Mouse (Mus musculus) liver, embryonic 16.5 days (tissue): ENCODE results near the gene Kif13a. TPM values are rescaled to one million over a fixed set of nuclear protein-coding genes. Genes with fewer than 3 reads are reported as not detected.

Source experiments
- ATAC-seq: fragments of 200-750 bp; cut with Nextera tagmentation; 2 replicates; pipeline ENCODE4 v1.8.0; 2017; ENCODE audit warnings: low read depth, mild to moderate bottlenecking, moderate number of reproducible peaks, moderate library complexity
- H3K27ac ChIP-seq: fragments of 300-500 bp; sonication (generic); 2 replicates; pipeline ENCODE4 v1.5.1; 2014; ENCODE audit warnings: mild to moderate bottlenecking, low read length
- H3K27me3 ChIP-seq: fragments of 300-500 bp; sonication (generic); 2 replicates; pipeline ENCODE4 v1.6.1; 2014; ENCODE audit warnings: low read depth, low read length, mixed read lengths; ENCODE audit not compliant: control insufficient read depth, insufficient read depth
- H3K36me3 ChIP-seq: fragments of 300-500 bp; sonication (generic); 2 replicates; pipeline ENCODE4 v1.6.1; 2014; ENCODE audit warnings: mild to moderate bottlenecking; ENCODE audit not compliant: control insufficient read depth, insufficient read depth
- H3K4me1 ChIP-seq: fragments of 300-500 bp; sonication (generic); 2 replicates; pipeline ENCODE4 v1.6.1; 2014; ENCODE audit warnings: low read depth, low read length, mixed read lengths; ENCODE audit not compliant: control insufficient read depth
- H3K4me2 ChIP-seq: fragments of 300-500 bp; sonication (generic); 2 replicates; pipeline ENCODE4 v1.6.1; 2014; ENCODE audit warnings: low read depth, low read length, mixed read lengths
- H3K4me3 ChIP-seq: fragments of 300-500 bp; sonication (generic); 2 replicates; pipeline ENCODE4 v1.5.1; 2014; ENCODE audit warnings: low read depth, mild to moderate bottlenecking, low read length
- H3K9ac ChIP-seq: fragments of 300-500 bp; sonication (generic); 2 replicates; pipeline ENCODE4 v1.6.1; 2014; ENCODE audit warnings: low read depth, low read length
- H3K9me3 ChIP-seq: fragments of 300-500 bp; sonication (generic); replicated peaks from 2 replicates; pipeline ENCODE4 v1.6.1; 2016; ENCODE audit warnings: low read length; ENCODE audit not compliant: control insufficient read depth
- WGBS: fragments of 180-500 bp; shearing (Covaris S2); extraction: QIAGEN DNeasy Blood & Tissue Kit; methylation state at CpG from one replicate; pipeline ENCODE4 v1.1.7; 2014; ENCODE audit not compliant: insufficient replicate concordance; 5-methylcytosine and 5-hydroxymethylcytosine counted together
- polyA plus RNA-seq: library from polyadenylated mRNA; unstranded; fragments of >200 nt; fragmentation: Nextera tagmentation; extraction: Ambion mirVana; gene quantifications from 2 replicates; pipeline ENCODE4 v1.2.1, GENCODE M21; 2015

The Kif13a gene
- polyA plus RNA-seq, 1 experiment from 2014 or later: 1.5 TPM

GRCm38 (mm10) chr13:46911018-46911419 is 18.6 kb downstream of the Kif13a start:
- ATAC-seq: no peak
- WGBS: 73% methylated on average over 11 of the region's 11 CpGs
- Histone ChIP-seq H3K36me3 (no peaks in the 10 kb centered on the region), H3K9me3 (no peaks in the 10 kb centered on the region), H3K9ac (no peak overlapping the region), H3K4me1 (no peaks in the 10 kb centered on the region; the same call in 1 of the 2 replicates), H3K4me2 (no peak overlapping the region), H3K27ac (no peak overlapping the region), H3K4me3 (no peak overlapping the region), H3K27me3 (no peaks in the 10 kb centered on the region)

GRCm38 (mm10) chr13:46909946-46910345 is 19.7 kb downstream of the Kif13a start:
- no peaks in the 10 kb centered on the region for H3K36me3 ChIP-seq
- 56% methylated on average over 3 of the region's 3 CpGs for WGBS
- no peaks in the 10 kb centered on the region for H3K27me3 ChIP-seq
- H3K4me1 ChIP-seq: no peaks in the 10 kb centered on the region; the same call in 1 of the 2 replicates
- no peak overlapping the region for H3K4me2 ChIP-seq
- H3K4me3 ChIP-seq: no peak overlapping the region
- ATAC-seq: no peak
- no peak overlapping the region for H3K27ac ChIP-seq
- no peaks in the 10 kb centered on the region for H3K9me3 ChIP-seq
- H3K9ac ChIP-seq: no peak overlapping the region

GRCm38 (mm10) chr13:46909005-46909565 is 20.6 kb downstream of the Kif13a start:
- 61% methylated on average over 12 of the region's 12 CpGs for WGBS
- Histone ChIP-seq H3K27ac (no peak overlapping the region), H3K9ac (no peak overlapping the region), H3K4me1 (no peaks in the 10 kb centered on the region; the same call in 1 of the 2 replicates), H3K36me3 (no peaks in the 10 kb centered on the region), H3K9me3 (no peaks in the 10 kb centered on the region), H3K4me3 (no peak overlapping the region), H3K4me2 (no peak overlapping the region), H3K27me3 (no peaks in the 10 kb centered on the region)
- no peak for ATAC-seq

DNA sequence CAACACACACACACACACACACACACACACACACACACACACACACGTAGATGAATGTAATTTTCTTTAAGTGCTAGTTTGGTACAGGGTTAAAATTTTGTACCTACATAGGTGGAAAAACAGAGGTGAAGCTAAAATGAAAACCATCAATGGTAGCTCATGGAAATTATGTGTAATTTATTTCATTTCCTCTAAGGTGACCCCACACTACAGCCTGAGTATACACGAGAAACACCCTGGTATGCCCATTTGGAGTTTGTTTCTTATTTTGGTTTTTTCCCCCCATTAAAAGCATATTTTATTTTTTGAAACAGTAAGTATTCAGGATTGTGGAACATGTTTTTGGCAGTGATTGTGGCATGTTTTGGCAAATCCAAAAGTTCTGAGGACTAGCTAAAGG is 21.3 kb downstream of the Kif13a start:
- no peak overlapping the region for H3K4me3 ChIP-seq
- 64% methylated on average over 2 of the region's 2 CpGs for WGBS
- H3K4me2 ChIP-seq: no peak overlapping the region
- H3K9ac ChIP-seq: no peak overlapping the region
- no peak overlapping the region for H3K27ac ChIP-seq
- ATAC-seq: no peak
- no peaks in the 10 kb centered on the region for H3K36me3 ChIP-seq
- H3K9me3 ChIP-seq: no peaks in the 10 kb centered on the region
- H3K4me1 ChIP-seq: no peaks in the 10 kb centered on the region; the same call in 1 of the 2 replicates
- H3K27me3 ChIP-seq: no peaks in the 10 kb centered on the region

- Histone ChIP-seq H3K4me3 (no peak overlapping the region), H3K9me3 (no peaks in the 10 kb centered on the region), H3K36me3 (no peaks in the 10 kb centered on the region), H3K27me3 (no peaks in the 10 kb centered on the region), H3K27ac (no peak overlapping the region), H3K4me2 (no peak overlapping the region), H3K4me1 (no peaks in the 10 kb centered on the region; the same call in 1 of the 2 replicates), H3K9ac (no peak overlapping the region)
- WGBS: 78% methylated on average over 10 of the region's 10 CpGs
- ATAC-seq: no peak
Measured at GRCm38 (mm10) chr13:46907861-46908260, 21.8 kb downstream of the Kif13a start.

- 69% methylated on average over 4 of the region's 4 CpGs for WGBS
- ATAC-seq: no peak
- Histone ChIP-seq H3K27ac (no peak overlapping the region), H3K4me1 (no peaks in the 10 kb centered on the region; the same call in 1 of the 2 replicates), H3K36me3 (no peaks in the 10 kb centered on the region), H3K27me3 (no peaks in the 10 kb centered on the region), H3K4me3 (no peak overlapping the region), H3K4me2 (no peak overlapping the region), H3K9ac (no peak overlapping the region), H3K9me3 (no peaks in the 10 kb centered on the region)
Measured at GRCm38 (mm10) chr13:46907115-46907514, 22.6 kb downstream of the Kif13a start.

DNA sequence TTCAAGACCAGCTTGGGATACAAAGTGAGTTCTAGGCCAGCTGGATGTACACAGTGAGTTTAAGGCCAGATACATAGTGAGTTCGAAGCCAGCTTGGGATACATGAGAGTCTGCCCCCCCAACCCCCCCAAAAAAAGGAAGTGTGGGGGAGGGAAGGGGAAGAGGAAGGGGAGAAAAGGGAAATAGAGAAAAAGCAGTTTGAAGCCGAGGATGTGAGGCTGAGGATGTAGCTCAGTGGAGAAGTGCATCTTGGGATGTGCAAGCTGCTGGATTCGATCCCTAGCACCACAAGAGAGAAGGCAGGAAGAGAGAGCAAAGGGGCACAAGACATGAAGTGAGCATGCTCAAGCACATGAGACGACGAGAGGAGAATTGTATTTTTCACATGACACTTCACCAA is 23.7 kb downstream of the Kif13a start:
- Histone ChIP-seq H3K4me2 (no peak overlapping the region), H3K36me3 (no peaks in the 10 kb centered on the region), H3K9ac (no peak overlapping the region), H3K27ac (no peak overlapping the region), H3K27me3 (no peaks in the 10 kb centered on the region), H3K4me1 (no peaks in the 10 kb centered on the region; the same call in 1 of the 2 replicates), H3K9me3 (no peaks in the 10 kb centered on the region), H3K4me3 (no peak overlapping the region)
- no peak for ATAC-seq
- 53% methylated on average over 5 of the region's 5 CpGs for WGBS

- no peak for ATAC-seq
- no peak overlapping the region for H3K9ac ChIP-seq
- 20% methylated on average over 14 of the region's 14 CpGs for WGBS
- H3K27me3 ChIP-seq: no peaks in the 10 kb centered on the region
- no peaks in the 10 kb centered on the region; the same call in 1 of the 2 replicates for H3K4me1 ChIP-seq
- peak overlapping the region; percentile 13; the same call in 1 of the 2 replicates for H3K4me2 ChIP-seq
- H3K36me3 ChIP-seq: no peaks in the 10 kb centered on the region
- peak overlapping the region; percentile 18; the same call in 1 of the 2 replicates for H3K4me3 ChIP-seq
- H3K27ac ChIP-seq: no peak overlapping the region
- H3K9me3 ChIP-seq: no peaks in the 10 kb centered on the region
Measured at GRCm38 (mm10) chr13:46904982-46905621, 24.6 kb downstream of the Kif13a start.

DNA sequence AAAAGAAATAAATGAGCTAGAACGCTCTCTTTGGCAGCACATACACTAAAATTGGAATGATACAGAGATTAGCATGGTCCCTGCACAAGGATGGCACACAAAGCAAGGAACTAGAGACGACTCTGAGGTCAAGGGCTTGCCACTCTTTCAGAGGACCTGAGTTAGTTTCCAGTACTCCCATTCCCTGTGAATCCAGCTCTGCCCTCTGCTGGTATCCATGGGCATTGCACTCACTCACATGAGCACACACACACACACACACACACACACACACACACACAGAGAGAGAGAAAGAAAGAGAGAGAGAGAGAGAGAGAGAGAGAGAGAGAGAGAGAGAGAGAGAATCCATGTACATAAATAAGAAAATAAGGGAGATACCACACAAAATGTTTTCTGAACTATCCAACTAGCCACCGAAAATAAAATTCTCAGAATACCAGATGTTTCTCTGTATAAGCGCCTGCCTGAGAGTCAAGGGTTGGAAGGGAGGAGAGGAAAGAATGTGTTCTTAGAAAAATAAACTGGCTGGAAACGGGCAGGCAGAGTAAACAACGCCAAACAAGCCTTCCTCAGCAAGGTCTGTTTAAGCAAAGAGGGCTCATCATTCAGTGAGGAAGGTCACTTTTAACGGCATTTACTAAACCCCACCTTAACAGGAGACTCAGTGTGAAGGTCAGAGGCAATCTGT is 27.0 kb downstream of the Kif13a start:
- Histone ChIP-seq H3K9me3 (no peaks in the 10 kb centered on the region), H3K27ac (no peak overlapping the region), H3K36me3 (no peaks in the 10 kb centered on the region), H3K9ac (no peak overlapping the region), H3K27me3 (no peaks in the 10 kb centered on the region), H3K4me3 (no peak overlapping the region), H3K4me1 (no peaks in the 10 kb centered on the region; the same call in 1 of the 2 replicates), H3K4me2 (no peak overlapping the region)
- WGBS: 75% methylated on average over 7 of the region's 7 CpGs
- ATAC-seq: no peak
